9 mouse cellular contexts compared by ENCODE assay signal in genomic region chr7:80135173-80135532, GRCm38 (mm10). TPM values are rescaled to one million over a fixed set of nuclear protein-coding genes. Genes with fewer than 3 reads are reported as not detected.
A peak's percentile ranks its signal among the peaks of the same experiment; 100 is the strongest.
DNase-seq lines count a peak whose midpoint lies in the region; ATAC-seq lines count a peak whose summit lies in the region.
"Had no signal": no experiment of that assay in that cellular context is flagged by ENCODE, and none has a peak within 500 bp of the region (broad histone marks: within the 10 kb centered on the region; RNA-seq: fewer than 3 reads in every experiment).

No protein-coding gene starts in this region.

- no peak overlapping the region for H3K4me3 ChIP-seq in forebrain, embryonic 14.5 days (ENCODE audit: low read depth, low read length)
- no peak overlapping the region for H3K4me3 ChIP-seq in forebrain, embryonic 16.5 days (replicated peaks; ENCODE audit: low read length)
- H3K4me3 ChIP-seq in hindbrain, embryonic 14.5 days (replicated peaks; ENCODE audit: low read length), result no peak overlapping the region
- no peak overlapping the region for H3K4me3 ChIP-seq in hindbrain, embryonic 10.5 days
- H3K4me3 ChIP-seq in megakaryocyte, embryonic 14.5 days (replicated peaks), result peak overlapping the region; percentile 74
- H3K4me3 ChIP-seq in stomach, embryonic 15.5 days (replicated peaks), result no peak overlapping the region

- no peaks in the 10 kb centered on the region for H3K36me3 ChIP-seq in forebrain, embryonic 14.5 days (ENCODE audit: control insufficient read depth, insufficient read depth, low read length)
- no peaks in the 10 kb centered on the region for H3K36me3 ChIP-seq in forebrain, embryonic 16.5 days (ENCODE audit: control insufficient read depth, insufficient read depth)
- no peaks in the 10 kb centered on the region for H3K36me3 ChIP-seq in hindbrain, embryonic 14.5 days (replicated peaks; ENCODE audit: control insufficient read depth, insufficient read depth)
- no peaks in the 10 kb centered on the region for H3K36me3 ChIP-seq in hindbrain, embryonic 10.5 days
- peaks cover 13% of the 10 kb centered on the region for H3K36me3 ChIP-seq in megakaryocyte, embryonic 14.5 days (replicated peaks; ENCODE audit: low read length)
- no peaks in the 10 kb centered on the region for H3K36me3 ChIP-seq in stomach, embryonic 15.5 days

- 78% methylated on average over 1 of the region's 1 CpGs for WGBS in forebrain, embryonic 14.5 days
- 91% methylated on average over 1 of the region's 1 CpGs for WGBS in forebrain, embryonic 16.5 days
- 83% methylated on average over 1 of the region's 1 CpGs for whole genome bisulfite sequencing in hindbrain, embryonic 14.5 days
- 90% methylated on average over 1 of the region's 1 CpGs for WGBS in hindbrain, embryonic 10.5 days
- 67% methylated on average over 1 of the region's 1 CpGs for WGBS in stomach, embryonic 15.5 days

- H3K9ac ChIP-seq in forebrain, embryonic 14.5 days (ENCODE audit: low read length), result no peak overlapping the region
- no peak overlapping the region for H3K9ac ChIP-seq in forebrain, embryonic 16.5 days (replicated peaks; ENCODE audit: low read depth, low read length)
- H3K9ac ChIP-seq in hindbrain, embryonic 14.5 days, result no peak overlapping the region
- no peak overlapping the region for H3K9ac ChIP-seq in stomach, embryonic 15.5 days

- ATAC-seq in forebrain, embryonic 14.5 days, result peak; percentile 8; the same call in 1 of the 2 replicates
- no peak for ATAC-seq in forebrain, embryonic 16.5 days
- no peak for ATAC-seq in hindbrain, embryonic 14.5 days (ENCODE audit: low FRiP score)
- ATAC-seq in megakaryocyte, adult 5-6 weeks (ENCODE audit: poor library complexity, severe bottlenecking), result no peak
- ATAC-seq in stomach, embryonic 15.5 days (ENCODE audit: insufficient read depth, low FRiP score, low read depth), result no peak; the same call in 1 of the 2 replicates
- ATAC-seq: inflammation-experienced regulatory T-cells, adult 6 months had no signal

- no peaks in the 10 kb centered on the region for H3K27me3 ChIP-seq in forebrain, embryonic 14.5 days (replicated peaks; ENCODE audit: control insufficient read depth, insufficient read depth, low read length)
- no peaks in the 10 kb centered on the region for H3K27me3 ChIP-seq in forebrain, embryonic 16.5 days (replicated peaks; ENCODE audit: control insufficient read depth, insufficient read depth, low read length)
- H3K27me3 ChIP-seq in hindbrain, embryonic 14.5 days (ENCODE audit: control insufficient read depth, insufficient read depth, low read length), result no peaks in the 10 kb centered on the region
- H3K27me3 ChIP-seq in hindbrain, embryonic 10.5 days (ENCODE audit: insufficient read depth, poor library complexity, severe bottlenecking), result no peaks in the 10 kb centered on the region
- no peaks in the 10 kb centered on the region for H3K27me3 ChIP-seq in megakaryocyte, embryonic 14.5 days (replicated peaks)
- no peaks in the 10 kb centered on the region for H3K27me3 ChIP-seq in stomach, embryonic 15.5 days (replicated peaks)

- H3K9me3 ChIP-seq in forebrain, embryonic 14.5 days (replicated peaks; ENCODE audit: control insufficient read depth, low read length), result peaks cover 5% of the 10 kb centered on the region; the same call in 1 of the 2 replicates
- H3K9me3 ChIP-seq in forebrain, embryonic 16.5 days (ENCODE audit: control insufficient read depth, low read length), result peaks cover 3% of the 10 kb centered on the region; the same call in 1 of the 2 replicates
- peaks cover 9% of the 10 kb centered on the region for H3K9me3 ChIP-seq in hindbrain, embryonic 14.5 days (ENCODE audit: control insufficient read depth, low read length)
- peaks cover 10% of the 10 kb centered on the region; the same call in 1 of the 2 replicates for H3K9me3 ChIP-seq in hindbrain, embryonic 10.5 days
- peaks cover 18% of the 10 kb centered on the region for H3K9me3 ChIP-seq in megakaryocyte, embryonic 14.5 days
- no peaks in the 10 kb centered on the region for H3K9me3 ChIP-seq in stomach, embryonic 15.5 days

- no peak overlapping the region for H3K4me2 ChIP-seq in forebrain, embryonic 14.5 days (ENCODE audit: low read length)
- no peak overlapping the region for H3K4me2 ChIP-seq in forebrain, embryonic 16.5 days (ENCODE audit: low read length)
- no peak overlapping the region for H3K4me2 ChIP-seq in hindbrain, embryonic 14.5 days (replicated peaks)
- no peak overlapping the region for H3K4me2 ChIP-seq in stomach, embryonic 15.5 days

- no peak for DNase-seq in forebrain, embryonic 14.5 days (ENCODE audit: low spot score)
- no peak for DNase-seq in hindbrain, embryonic 14.5 days (ENCODE audit: low spot score)
- no peak for DNase-seq in hindbrain, embryonic 10.5 days (ENCODE audit: low spot score)
- DNase-seq in right cerebral cortex, postnatal 36 days (ENCODE audit: low spot score in 2 of 2), result no peak

- peaks cover 14% of the 10 kb centered on the region; the same call in 1 of the 2 replicates for H3K4me1 ChIP-seq in forebrain, embryonic 14.5 days (ENCODE audit: control insufficient read depth, insufficient read depth, low read length)
- peaks cover 11% of the 10 kb centered on the region for H3K4me1 ChIP-seq in forebrain, embryonic 16.5 days (replicated peaks; ENCODE audit: control insufficient read depth, insufficient read depth, low read length)
- peaks cover 5% of the 10 kb centered on the region; the same call in 1 of the 2 replicates for H3K4me1 ChIP-seq in hindbrain, embryonic 14.5 days (replicated peaks; ENCODE audit: control insufficient read depth, insufficient read depth, low read length)
- H3K4me1 ChIP-seq in hindbrain, embryonic 10.5 days (replicated peaks), result peaks cover 12% of the 10 kb centered on the region
- H3K4me1 ChIP-seq in megakaryocyte, embryonic 14.5 days, result peaks cover 45% of the 10 kb centered on the region
- peaks cover 4% of the 10 kb centered on the region; the same call in 1 of the 2 replicates for H3K4me1 ChIP-seq in stomach, embryonic 15.5 days

- 0 out of 2 replicates have a peak overlapping the region, but pooled peaks have one; percentile 17 for H3K27ac ChIP-seq in forebrain, embryonic 14.5 days (ENCODE audit: low read depth, low read length)
- H3K27ac ChIP-seq in forebrain, embryonic 16.5 days (ENCODE audit: low read length), result no peak overlapping the region
- H3K27ac ChIP-seq in hindbrain, embryonic 14.5 days, result peak overlapping the region; percentile 70
- H3K27ac ChIP-seq in hindbrain, embryonic 10.5 days, result no peak overlapping the region
- H3K27ac ChIP-seq in stomach, embryonic 15.5 days, result peak overlapping the region; percentile 63; the same call in 1 of the 2 replicates

RNA-seq across cellular contexts. Expression of gene Idh2, which starts 20.0 kb away (rescaled TPM):
- polyA plus RNA-seq in forebrain, embryonic 14.5 days (2014; fragmentation: Nextera tagmentation; extraction: Ambion mirVana), result 315 and 338 TPM in 2 replicates
- polyA plus RNA-seq in forebrain, embryonic 16.5 days (2015; fragmentation: Nextera tagmentation; extraction: Ambion mirVana), result 286 and 298 TPM in 2 replicates
- 198 and 205 TPM in 2 replicates for polyA plus RNA-seq in hindbrain, embryonic 14.5 days (2014; fragmentation: Nextera tagmentation; extraction: Ambion mirVana)
- 429 and 446 TPM in 2 replicates for polyA plus RNA-seq in hindbrain, embryonic 10.5 days (2016; fragmentation: Nextera tagmentation; extraction: Ambion mirVana)
- 14.1 and 79.2 TPM in 2 replicates for polyA plus RNA-seq in megakaryocyte, embryonic 14.5 days (2012; ENCODE audit: insufficient read depth, low replicate concordance)
- 74.9 and 77.7 TPM in 2 replicates for total RNA-seq in megakaryocyte, adult 5-6 weeks (2015)
- 85.5 and 90.4 TPM in 2 replicates for total RNA-seq in megakaryocyte, adult 5-6 weeks (2017)
- 595 and 631 TPM in 2 replicates for polyA plus RNA-seq in stomach, embryonic 15.5 days (2015; fragmentation: Nextera tagmentation; extraction: Ambion mirVana)

RNA-seq across cellular contexts. Expression of gene Sema4b, which starts 51.5 kb away (rescaled TPM):
- 11.6 and 12.8 TPM in 2 replicates for polyA plus RNA-seq in forebrain, embryonic 14.5 days (2014; fragmentation: Nextera tagmentation; extraction: Ambion mirVana)
- 20.6 and 26.6 TPM in 2 replicates for polyA plus RNA-seq in forebrain, embryonic 16.5 days (2015; fragmentation: Nextera tagmentation; extraction: Ambion mirVana)
- polyA plus RNA-seq in hindbrain, embryonic 14.5 days (2014; fragmentation: Nextera tagmentation; extraction: Ambion mirVana), result 17.4 and 19.7 TPM in 2 replicates
- 14.0 and 17.5 TPM in 2 replicates for polyA plus RNA-seq in hindbrain, embryonic 10.5 days (2016; fragmentation: Nextera tagmentation; extraction: Ambion mirVana)
- 30.8 and 31.0 TPM in 2 replicates for polyA plus RNA-seq in megakaryocyte, embryonic 14.5 days (2012; ENCODE audit: insufficient read depth, low replicate concordance)
- total RNA-seq in megakaryocyte, adult 5-6 weeks (2015), result 10.1 and 13.7 TPM in 2 replicates
- 10.5 and 11.1 TPM in 2 replicates for total RNA-seq in megakaryocyte, adult 5-6 weeks (2017)
- polyA plus RNA-seq in stomach, embryonic 15.5 days (2015; fragmentation: Nextera tagmentation; extraction: Ambion mirVana), result 22.1 and 23.8 TPM in 2 replicates

Comparison
In these comparisons a context has a peak if more than half of its experiments do, and no peak if none do; other contexts are left out.
1. H3K27ac ChIP-seq: peak in forebrain, embryonic 14.5 days (single experiment), hindbrain, embryonic 14.5 days (single experiment) and stomach, embryonic 15.5 days (single experiment); none in forebrain, embryonic 16.5 days (single experiment) and hindbrain, embryonic 10.5 days (single experiment).